Mouse (Mus musculus) gastrocnemius, postnatal 25 days (tissue): ENCODE results near the gene Slc9a2. TPM values are rescaled to one million over a fixed set of nuclear protein-coding genes. Genes with fewer than 3 reads are reported as not detected.
"Not testable (repeated sequence)": the region's sequence is repeated elsewhere in the genome, so short reads cannot be mapped to it uniquely, and the experiment has no call there.

Source experiments
- DNase-seq: peaks from one replicate; pipeline ENCODE4 v3.0.0; 2022
- total RNA-seq, 2 experiments: library from RNA; stranded (reverse); gene quantifications; 1 replicate in 1 of 2; 2 replicates in 1 of 2; pipeline ENCODE4 v1.2.3; 2021

Gene Slc9a2
- total RNA-seq, 2 experiments from 2014 or later, result 17.9 to 25.7 TPM

- no peak for DNase-seq
Observed at GRCm38 (mm10) chr1:40705099-40705498, 24.7 kb downstream of the Slc9a2 start.

- DNase-seq, result peak; percentile 8
Observed at GRCm38 (mm10) chr1:40714950-40715349, 34.6 kb downstream of the Slc9a2 start.

GRCm38 (mm10) chr1:40726051-40726450, 45.7 kb downstream of the Slc9a2 start:
- DNase-seq, result peak; percentile 33

GRCm38 (mm10) chr1:40727404-40727803, 47.0 kb downstream of the Slc9a2 start:
- peak; percentile 26 for DNase-seq

- no peak for DNase-seq
Observed at GRCm38 (mm10) chr1:40728636-40729035, 48.3 kb downstream of the Slc9a2 start.

GRCm38 (mm10) chr1:40737671-40738070, 57.3 kb downstream of the Slc9a2 start:
- DNase-seq, result no peak

GRCm38 (mm10) chr1:40738246-40738645, 57.9 kb downstream of the Slc9a2 start:
- not testable (repeated sequence) for DNase-seq

- no peak for DNase-seq
Observed at GRCm38 (mm10) chr1:40740739-40741138, 60.4 kb downstream of the Slc9a2 start.

GRCm38 (mm10) chr1:40746089-40746488, 65.7 kb downstream of the Slc9a2 start:
- no peak for DNase-seq

- DNase-seq, result no peak
Observed at GRCm38 (mm10) chr1:40759751-40760445, 79.5 kb downstream of the Slc9a2 start.

GRCm38 (mm10) chr1:40764042-40764441, 83.7 kb downstream of the Slc9a2 start:
- no peak for DNase-seq

GRCm38 (mm10) chr1:40764701-40765275, 84.4 kb downstream of the Slc9a2 start:
- no peak for DNase-seq

GRCm38 (mm10) chr1:40765521-40765920, 85.1 kb downstream of the Slc9a2 start:
- peak; percentile 42 for DNase-seq

GRCm38 (mm10) chr1:40767588-40767987, 87.2 kb downstream of the Slc9a2 start:
- no peak for DNase-seq

- DNase-seq, result no peak
Observed at GRCm38 (mm10) chr1:40768606-40769005, 88.2 kb downstream of the Slc9a2 start.

- no peak for DNase-seq
Observed at GRCm38 (mm10) chr1:40769331-40769894, 89.0 kb downstream of the Slc9a2 start.

- DNase-seq, result no peak
Observed at GRCm38 (mm10) chr1:40771196-40771970, 91.0 kb downstream of the Slc9a2 start.

GRCm38 (mm10) chr1:40773234-40773633, 92.9 kb downstream of the Slc9a2 start:
- no peak for DNase-seq

- no peak for DNase-seq
Observed at GRCm38 (mm10) chr1:40774040-40774439, 93.7 kb downstream of the Slc9a2 start.

GRCm38 (mm10) chr1:40776102-40776501, 95.7 kb downstream of the Slc9a2 start:
- DNase-seq, result no peak

- no peak for DNase-seq
Observed at GRCm38 (mm10) chr1:40776763-40777162, 96.4 kb downstream of the Slc9a2 start.

- no peak for DNase-seq
Observed at GRCm38 (mm10) chr1:40783450-40783849, 103.1 kb downstream of the Slc9a2 start.

GRCm38 (mm10) chr1:40784306-40784705, 103.9 kb downstream of the Slc9a2 start:
- DNase-seq, result no peak
